Comparison of ENCODE assay signal across 8 mouse cellular contexts in the genomic region with DNA sequence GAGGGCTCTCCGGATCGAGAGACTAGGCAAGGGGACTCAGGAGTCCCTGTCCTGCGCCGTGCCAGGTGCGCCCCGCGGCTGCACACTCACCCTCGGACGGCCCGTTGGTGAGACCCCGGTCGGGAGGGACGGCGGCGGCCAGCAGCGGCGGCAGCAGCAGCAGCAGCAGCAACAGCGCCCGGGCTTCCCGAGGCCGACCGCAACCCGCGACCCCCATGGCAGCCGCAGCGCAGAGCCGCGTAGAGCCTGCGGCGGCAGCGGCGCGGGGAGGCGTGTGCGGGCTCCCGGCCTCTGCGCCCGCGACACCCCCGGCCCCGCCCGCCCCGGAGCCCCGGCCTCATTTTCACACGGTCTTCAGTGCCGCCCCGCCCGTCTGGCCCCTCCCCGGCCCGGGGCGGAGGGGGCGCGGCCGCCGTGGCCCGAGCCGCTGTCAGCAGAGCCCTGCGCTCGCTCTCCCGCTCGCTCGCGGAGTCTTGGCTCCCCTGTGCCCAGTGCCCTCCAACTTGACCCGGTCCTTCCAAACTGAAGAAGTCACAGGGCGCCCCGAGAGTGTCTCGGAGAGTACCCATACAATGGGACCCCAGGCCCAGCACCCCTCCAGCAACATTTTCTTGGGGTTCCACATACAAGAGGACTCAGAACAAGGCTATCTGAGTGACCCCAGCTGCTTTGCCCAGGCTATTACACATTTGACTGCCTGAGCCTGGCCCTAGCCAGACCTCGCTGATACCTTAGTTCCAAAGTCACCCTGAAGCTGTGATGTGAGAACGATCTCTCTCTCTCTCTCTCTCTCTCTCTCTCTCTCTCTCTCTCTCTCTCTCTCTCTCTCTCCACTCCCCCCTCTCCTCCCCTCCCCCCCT. TPM values are rescaled to one million over a fixed set of nuclear protein-coding genes. Genes with fewer than 3 reads are reported as not detected.
DNase-seq lines count a peak whose midpoint lies in the region; ATAC-seq and TF ChIP-seq lines count a peak whose summit lies in the region.

A gene (minus strand): TSS at position 310 of the 860 bp plus-strand sequence.

- DNase-seq in lung, adult 2 months: peak; percentile 23
- no peak for DNase-seq in lung, postnatal 25 days (ENCODE audit: low spot score)
- DNase-seq in embryonic facial prominence, embryonic 11.5 days (ENCODE audit: low spot score): peak; percentile 52
- DNase-seq in heart, postnatal 4 days: peak; percentile 52
- peak; percentile 48 for DNase-seq in liver, embryonic 11.5 days (ENCODE audit: low spot score)
- DNase-seq in left cerebral cortex, postnatal 25 days (ENCODE audit: low spot score in 2 of 2): no peak
- no peak for DNase-seq in layer of hippocampus, adult 9-10 months (ENCODE audit: low spot score)

- H3K36me3 ChIP-seq in embryonic facial prominence, embryonic 11.5 days (replicated peaks; ENCODE audit: control insufficient read depth, insufficient read depth, low read depth, low read length): no peaks in the 10 kb centered on the region
- H3K36me3 ChIP-seq in liver, embryonic 11.5 days (ENCODE audit: control insufficient read depth, insufficient read depth, low read length): no peaks in the 10 kb centered on the region
- H3K36me3 ChIP-seq in neural tube, embryonic 12.5 days: no peaks in the 10 kb centered on the region

- TF ChIP-seq CTCF in lung, adult 2 months (IDR thresholded peaks at IDR 0.05; ENCODE audit: insufficient read depth, low read length): no peak

- intact Hi-C loops in left cerebral cortex, postnatal 25 days (cut with DNase I): loop anchor here (5.0 kb wide), 1 partner anchor 73 kb away; no protein-coding TSS in a partner anchor

- peak within 1 kb of the TSS; percentile 57 for H3K9ac ChIP-seq in embryonic facial prominence, embryonic 11.5 days (replicated peaks; ENCODE audit: low read length)
- H3K9ac ChIP-seq in liver, embryonic 11.5 days (ENCODE audit: low read depth, low read length): peak within 1 kb of the TSS; percentile 53
- peak within 1 kb of the TSS; percentile 81 for H3K9ac ChIP-seq in neural tube, embryonic 12.5 days

- no peak within 1 kb of the TSS for H3K27ac ChIP-seq in embryonic facial prominence, embryonic 11.5 days (replicated peaks; ENCODE audit: low read depth, low read length)
- no peak within 1 kb of the TSS for H3K27ac ChIP-seq in liver, embryonic 11.5 days (ENCODE audit: low read depth, low read length)
- 0 out of 2 replicates have a peak within 1 kb of the TSS, but pooled peaks have one; percentile 17 for H3K27ac ChIP-seq in neural tube, embryonic 12.5 days

- no peaks in the 10 kb centered on the region for H3K9me3 ChIP-seq in embryonic facial prominence, embryonic 11.5 days (replicated peaks; ENCODE audit: control insufficient read depth, low read length)
- H3K9me3 ChIP-seq in liver, embryonic 11.5 days (ENCODE audit: control insufficient read depth, low read length): no peaks in the 10 kb centered on the region
- no peaks in the 10 kb centered on the region for H3K9me3 ChIP-seq in neural tube, embryonic 12.5 days

- H3K4me2 ChIP-seq in embryonic facial prominence, embryonic 11.5 days (ENCODE audit: low read depth, low read length): peak within 1 kb of the TSS; percentile 100
- H3K4me2 ChIP-seq in liver, embryonic 11.5 days: peak within 1 kb of the TSS; percentile 96
- H3K4me2 ChIP-seq in neural tube, embryonic 12.5 days (replicated peaks): peak within 1 kb of the TSS; percentile 97

- peaks cover 4% of the 10 kb centered on the region for H3K27me3 ChIP-seq in embryonic facial prominence, embryonic 11.5 days (ENCODE audit: control insufficient read depth, insufficient read depth, low read length)
- peaks cover 55% of the 10 kb centered on the region for H3K27me3 ChIP-seq in liver, embryonic 11.5 days (replicated peaks; ENCODE audit: control insufficient read depth, insufficient read depth, low read length)
- peaks cover 7% of the 10 kb centered on the region; the same call in 1 of the 2 replicates for H3K27me3 ChIP-seq in neural tube, embryonic 12.5 days (replicated peaks)

- peak; percentile 72 for ATAC-seq in embryonic facial prominence, embryonic 11.5 days (replicated peaks; ENCODE audit: insufficient number of reproducible peaks, low FRiP score, low TSS enrichment, low read depth)
- peak; percentile 73 for ATAC-seq in liver, embryonic 11.5 days (replicated peaks; ENCODE audit: low FRiP score)
- peak; percentile 76 for ATAC-seq in neural tube, embryonic 12.5 days (ENCODE audit: low FRiP score, low read depth)

- TF ChIP-seq POLR2A in lung, adult 2 months (IDR thresholded peaks at IDR 0.05; ENCODE audit: borderline replicate concordance, extremely low read depth, low read depth, low read length): no peak

- 3% methylated on average over 68 of the region's 69 CpGs for WGBS in lung, adult 2 months
- WGBS in embryonic facial prominence, embryonic 11.5 days: under 1% methylated on average over 44 of the region's 69 CpGs
- 1% methylated on average over 56 of the region's 69 CpGs for WGBS in liver, embryonic 11.5 days
- WGBS in neural tube, embryonic 12.5 days: under 1% methylated on average over 55 of the region's 69 CpGs

- H3K4me3 ChIP-seq in lung, adult 2 months (replicated peaks; ENCODE audit: extremely low read depth, low read depth, low read length): peak within 1 kb of the TSS; percentile 57
- H3K4me3 ChIP-seq in embryonic facial prominence, embryonic 11.5 days (ENCODE audit: low read depth, low read length): peak within 1 kb of the TSS; percentile 63
- peak within 1 kb of the TSS; percentile 63 for H3K4me3 ChIP-seq in liver, embryonic 11.5 days (ENCODE audit: low read depth, low read length)
- peak within 1 kb of the TSS; percentile 68 for H3K4me3 ChIP-seq in neural tube, embryonic 12.5 days

- H3K4me1 ChIP-seq in lung, adult 2 months (ENCODE audit: control insufficient read depth, insufficient read depth, low read length): no peaks in the 10 kb centered on the region; the same call in 1 of the 2 replicates
- H3K4me1 ChIP-seq in embryonic facial prominence, embryonic 11.5 days (ENCODE audit: control insufficient read depth, insufficient read depth, low read length): peaks cover 2% of the 10 kb centered on the region; the same call in 1 of the 2 replicates
- 0 out of 2 replicates have a peak, but pooled peaks cover 8% of the 10 kb centered on the region for H3K4me1 ChIP-seq in liver, embryonic 11.5 days (replicated peaks; ENCODE audit: control insufficient read depth, insufficient read depth, low read length)
- H3K4me1 ChIP-seq in neural tube, embryonic 12.5 days: peaks cover 41% of the 10 kb centered on the region

RNA-seq across cellular contexts. Expression of the gene that starts here (rescaled TPM):
- polyA plus RNA-seq in lung, adult 2 months (2012; rRNA removed): 16.7 and 21.8 TPM in 2 replicates
- 0.28 and 0.50 TPM in 2 replicates for polyA plus RNA-seq in embryonic facial prominence, embryonic 11.5 days (2014; fragmentation: Nextera tagmentation; extraction: Ambion mirVana)
- 10 to 100 TPM; 13.7 to 15.4 TPM for total RNA-seq in heart, postnatal 4 days (2021)
- 0.38 and 0.44 TPM in 2 replicates for polyA plus RNA-seq in liver, embryonic 11.5 days (2014; fragmentation: Nextera tagmentation; extraction: Ambion mirVana)
- polyA plus RNA-seq in neural tube, embryonic 12.5 days (2016; fragmentation: Nextera tagmentation; extraction: Ambion mirVana): 13.1 and 13.4 TPM in 2 replicates
- under 1 TPM; 0.80 to 0.92 TPM for total RNA-seq in left cerebral cortex, postnatal 25 days (2021)

Comparison
In these comparisons a context has a peak if more than half of its experiments do, and no peak if none do; other contexts are left out.
1. RNA of the gene that starts here (total RNA-seq): 13.7 to 15.4 TPM in heart, postnatal 4 days; 0.80 to 0.92 TPM in left cerebral cortex, postnatal 25 days; every median in the first group is over 4 times any median in the second.
2. DNase-seq: peak in lung, adult 2 months (single experiment) and heart, postnatal 4 days (single experiment); none in lung, postnatal 25 days (single experiment), left cerebral cortex, postnatal 25 days (0 of 2) and layer of hippocampus, adult 9-10 months (single experiment).
3. Peak in DNase-seq, ATAC-seq, H3K4me3 ChIP-seq, H3K9ac ChIP-seq and H3K4me2 ChIP-seq in embryonic facial prominence, embryonic 11.5 days; RNA of the gene not detected or under 1 TPM.
4. Peak in DNase-seq, ATAC-seq, H3K4me3 ChIP-seq, H3K9ac ChIP-seq and H3K4me2 ChIP-seq in liver, embryonic 11.5 days; RNA of the gene not detected or under 1 TPM.
5. Peak in every context shown above with its lines, with median percentiles within 50 percentile points of each other: H3K4me3 ChIP-seq, ATAC-seq, H3K4me2 ChIP-seq and H3K9ac ChIP-seq.